Mouse (Mus musculus): ENCODE results near the gene Gramd1a. TPM values are rescaled to one million over a fixed set of nuclear protein-coding genes. Genes with fewer than 3 reads are reported as not detected.

Gene Gramd1a
- polyA plus RNA-seq, 1 experiment, result 325 TPM

GRCm38 (mm10) chr7:31174466-31174865 is 18.8 kb upstream of the Gramd1a start:
- no peaks in the 10 kb centered on the region for H3K36me3 ChIP-seq (ENCODE audit: control insufficient read depth, insufficient read depth, low read length)
- TF ChIP-seq CTCF (IDR thresholded peaks at IDR 0.05; ENCODE audit: extremely low read depth, insufficient read depth, insufficient read length, insufficient replicate concordance), result no peak
- TF ChIP-seq POLR2A (IDR thresholded peaks at IDR 0.05; ENCODE audit: low read depth, low read length), result no peak
- H3K4me3 ChIP-seq (ENCODE audit: extremely low read depth, insufficient read depth, insufficient read length), result no peak overlapping the region
- DNase-seq (ENCODE audit: low read depth in 1 of 2, low spot score in 2 of 2), result no peak
- no peak overlapping the region for H3K27ac ChIP-seq (ENCODE audit: insufficient read depth, low read length)
- WGBS, result 33% methylated on average over 8 of the region's 8 CpGs
- no peaks in the 10 kb centered on the region; the same call in 1 of the 2 replicates for H3K4me1 ChIP-seq (ENCODE audit: control insufficient read depth, insufficient read depth, insufficient read length)
- H3K27me3 ChIP-seq (ENCODE audit: control insufficient read depth, insufficient read depth, low read length), result no peaks in the 10 kb centered on the region

- Histone ChIP-seq H3K36me3 (ENCODE audit: control insufficient read depth, insufficient read depth, low read length) (no peaks in the 10 kb centered on the region), H3K27me3 (ENCODE audit: control insufficient read depth, insufficient read depth, low read length) (no peaks in the 10 kb centered on the region), H3K4me1 (ENCODE audit: control insufficient read depth, insufficient read depth, insufficient read length) (no peaks in the 10 kb centered on the region; the same call in 1 of the 2 replicates), H3K27ac (ENCODE audit: insufficient read depth, low read length) (no peak overlapping the region), H3K4me3 (ENCODE audit: extremely low read depth, insufficient read depth, insufficient read length) (no peak overlapping the region)
- 14% methylated on average over 2 of the region's 2 CpGs for WGBS
- peak in 1 of 2 experiments; percentile 65 for DNase-seq (ENCODE audit: low read depth in 1 of 2, low spot score in 2 of 2)
- TF ChIP-seq POLR2A (IDR thresholded peaks at IDR 0.05; ENCODE audit: low read depth, low read length) (no peak), CTCF (IDR thresholded peaks at IDR 0.05; ENCODE audit: extremely low read depth, insufficient read depth, insufficient read length, insufficient replicate concordance) (peak; percentile 72; the same call in 1 of the 2 replicates)
These were observed 16.5 kb upstream of the Gramd1a start for GRCm38 (mm10) chr7:31172238-31172637.

- Histone ChIP-seq H3K36me3 (ENCODE audit: control insufficient read depth, insufficient read depth, low read length) (no peaks in the 10 kb centered on the region), H3K4me1 (ENCODE audit: control insufficient read depth, insufficient read depth, insufficient read length) (no peaks in the 10 kb centered on the region; the same call in 1 of the 2 replicates), H3K27me3 (ENCODE audit: control insufficient read depth, insufficient read depth, low read length) (no peaks in the 10 kb centered on the region), H3K4me3 (ENCODE audit: extremely low read depth, insufficient read depth, insufficient read length) (no peak overlapping the region), H3K27ac (ENCODE audit: insufficient read depth, low read length) (no peak overlapping the region)
- TF ChIP-seq POLR2A (IDR thresholded peaks at IDR 0.05; ENCODE audit: low read depth, low read length) (no peak), CTCF (IDR thresholded peaks at IDR 0.05; ENCODE audit: extremely low read depth, insufficient read depth, insufficient read length, insufficient replicate concordance) (no peak)
- no peak for DNase-seq (ENCODE audit: low read depth in 1 of 2, low spot score in 2 of 2)
- WGBS, result 91% methylated on average over 9 of the region's 9 CpGs
These were observed 14.8 kb upstream of the Gramd1a start for GRCm38 (mm10) chr7:31170520-31170919.

- Histone ChIP-seq H3K27ac (ENCODE audit: insufficient read depth, low read length) (no peak overlapping the region), H3K4me3 (ENCODE audit: extremely low read depth, insufficient read depth, insufficient read length) (no peak overlapping the region), H3K36me3 (ENCODE audit: control insufficient read depth, insufficient read depth, low read length) (no peaks in the 10 kb centered on the region), H3K4me1 (ENCODE audit: control insufficient read depth, insufficient read depth, insufficient read length) (peaks cover 5% of the 10 kb centered on the region; the same call in 1 of the 2 replicates), H3K27me3 (ENCODE audit: control insufficient read depth, insufficient read depth, low read length) (no peaks in the 10 kb centered on the region)
- WGBS, result 7% methylated on average over 8 of the region's 8 CpGs
- TF ChIP-seq CTCF (IDR thresholded peaks at IDR 0.05; ENCODE audit: extremely low read depth, insufficient read depth, insufficient read length, insufficient replicate concordance), result no peak
- TF ChIP-seq POLR2A (IDR thresholded peaks at IDR 0.05; ENCODE audit: low read depth, low read length), result no peak
- no peak for DNase-seq (ENCODE audit: low read depth in 1 of 2, low spot score in 2 of 2)
These were observed 12.7 kb upstream of the Gramd1a start for GRCm38 (mm10) chr7:31168412-31168811.

GRCm38 (mm10) chr7:31164748-31165147 is 9.1 kb upstream of the Gramd1a start:
- Histone ChIP-seq H3K4me3 (ENCODE audit: extremely low read depth, insufficient read depth, insufficient read length) (no peak overlapping the region), H3K4me1 (ENCODE audit: control insufficient read depth, insufficient read depth, insufficient read length) (peaks cover 22% of the 10 kb centered on the region), H3K27ac (ENCODE audit: insufficient read depth, low read length) (no peak overlapping the region), H3K27me3 (ENCODE audit: control insufficient read depth, insufficient read depth, low read length) (no peaks in the 10 kb centered on the region), H3K36me3 (ENCODE audit: control insufficient read depth, insufficient read depth, low read length) (no peaks in the 10 kb centered on the region)
- DNase-seq (ENCODE audit: low read depth in 1 of 2, low spot score in 2 of 2), result no peak
- WGBS, result 14% methylated on average over 1 of the region's 1 CpGs
- TF ChIP-seq POLR2A (IDR thresholded peaks at IDR 0.05; ENCODE audit: low read depth, low read length) (no peak), CTCF (IDR thresholded peaks at IDR 0.05; ENCODE audit: extremely low read depth, insufficient read depth, insufficient read length, insufficient replicate concordance) (no peak)

GRCm38 (mm10) chr7:31163666-31164577 is 8.2 kb upstream of the Gramd1a start:
- H3K36me3 ChIP-seq (ENCODE audit: control insufficient read depth, insufficient read depth, low read length), result no peaks in the 10 kb centered on the region
- no peak overlapping the region for H3K27ac ChIP-seq (ENCODE audit: insufficient read depth, low read length)
- DNase-seq (ENCODE audit: low read depth in 1 of 2, low spot score in 2 of 2), result no peak
- no peak overlapping the region for H3K4me3 ChIP-seq (ENCODE audit: extremely low read depth, insufficient read depth, insufficient read length)
- H3K4me1 ChIP-seq (ENCODE audit: control insufficient read depth, insufficient read depth, insufficient read length), result peaks cover 22% of the 10 kb centered on the region
- H3K27me3 ChIP-seq (ENCODE audit: control insufficient read depth, insufficient read depth, low read length), result no peaks in the 10 kb centered on the region
- 79% methylated on average over 3 of the region's 3 CpGs for WGBS
- TF ChIP-seq CTCF (IDR thresholded peaks at IDR 0.05; ENCODE audit: extremely low read depth, insufficient read depth, insufficient read length, insufficient replicate concordance) (no peak), POLR2A (IDR thresholded peaks at IDR 0.05; ENCODE audit: low read depth, low read length) (no peak)

GRCm38 (mm10) chr7:31162324-31162723 is 6.6 kb upstream of the Gramd1a start:
- no peak for TF ChIP-seq CTCF (IDR thresholded peaks at IDR 0.05; ENCODE audit: extremely low read depth, insufficient read depth, insufficient read length, insufficient replicate concordance)
- TF ChIP-seq POLR2A (IDR thresholded peaks at IDR 0.05; ENCODE audit: low read depth, low read length), result no peak
- Histone ChIP-seq H3K4me1 (ENCODE audit: control insufficient read depth, insufficient read depth, insufficient read length) (peaks cover 22% of the 10 kb centered on the region), H3K36me3 (ENCODE audit: control insufficient read depth, insufficient read depth, low read length) (no peaks in the 10 kb centered on the region), H3K27me3 (ENCODE audit: control insufficient read depth, insufficient read depth, low read length) (no peaks in the 10 kb centered on the region), H3K27ac (ENCODE audit: insufficient read depth, low read length) (peak overlapping the region; percentile 90), H3K4me3 (ENCODE audit: extremely low read depth, insufficient read depth, insufficient read length) (no peak overlapping the region)
- 73% methylated on average over 11 of the region's 11 CpGs for WGBS
- DNase-seq (ENCODE audit: low read depth in 1 of 2, low spot score in 2 of 2), result no peak
